Mouse (Mus musculus): ENCODE results near the gene Mcf2l. TPM values are rescaled to one million over a fixed set of nuclear protein-coding genes. Genes with fewer than 3 reads are reported as not detected.

Gene Mcf2l
- polyA plus RNA-seq, 1 experiment from 2014 or later = 8.3 TPM

GRCm38 (mm10) chr8:13037569-13037968, 164.0 kb downstream of the Mcf2l start:
- Histone ChIP-seq H3K4me3 (no peak overlapping the region), H3K27me3 (ENCODE audit: insufficient read depth, poor library complexity, severe bottlenecking) (no peaks in the 10 kb centered on the region), H3K9me3 (no peaks in the 10 kb centered on the region), H3K36me3 (no peaks in the 10 kb centered on the region), H3K4me1 (peaks cover 38% of the 10 kb centered on the region), H3K27ac (peak overlapping the region; percentile 78)
- peak; percentile 82 for DNase-seq (ENCODE audit: low spot score)
- WGBS = 24% methylated on average over 5 of the region's 5 CpGs

- Histone ChIP-seq H3K4me3 (no peak overlapping the region), H3K9me3 (no peaks in the 10 kb centered on the region), H3K27me3 (ENCODE audit: insufficient read depth, poor library complexity, severe bottlenecking) (no peaks in the 10 kb centered on the region), H3K27ac (no peak overlapping the region), H3K4me1 (peaks cover 38% of the 10 kb centered on the region), H3K36me3 (no peaks in the 10 kb centered on the region)
- DNase-seq (ENCODE audit: low spot score) = no peak
- WGBS = 78% methylated on average over 6 of the region's 6 CpGs
These were observed 165.4 kb downstream of the Mcf2l start for GRCm38 (mm10) chr8:13039054-13039453.

GRCm38 (mm10) chr8:13041459-13041858, 167.9 kb downstream of the Mcf2l start:
- Histone ChIP-seq H3K4me1 (peaks cover 28% of the 10 kb centered on the region), H3K27ac (no peak overlapping the region), H3K36me3 (no peaks in the 10 kb centered on the region), H3K9me3 (no peaks in the 10 kb centered on the region), H3K4me3 (no peak overlapping the region), H3K27me3 (ENCODE audit: insufficient read depth, poor library complexity, severe bottlenecking) (no peaks in the 10 kb centered on the region)
- no peak for DNase-seq (ENCODE audit: low spot score)
- WGBS = 89% methylated on average over 4 of the region's 4 CpGs

GRCm38 (mm10) chr8:13047652-13048051, 174.0 kb downstream of the Mcf2l start:
- no peak for DNase-seq (ENCODE audit: low spot score)
- Histone ChIP-seq H3K4me1 (no peaks in the 10 kb centered on the region), H3K4me3 (no peak overlapping the region), H3K9me3 (no peaks in the 10 kb centered on the region), H3K36me3 (no peaks in the 10 kb centered on the region), H3K27me3 (ENCODE audit: insufficient read depth, poor library complexity, severe bottlenecking) (peaks cover 6% of the 10 kb centered on the region; the same call in 1 of the 2 replicates), H3K27ac (no peak overlapping the region)
- WGBS = 66% methylated on average over 5 of the region's 5 CpGs

GRCm38 (mm10) chr8:13050550-13050949, 176.9 kb downstream of the Mcf2l start:
- Histone ChIP-seq H3K4me1 (no peaks in the 10 kb centered on the region), H3K27me3 (ENCODE audit: insufficient read depth, poor library complexity, severe bottlenecking) (peaks cover 6% of the 10 kb centered on the region; the same call in 1 of the 2 replicates)
- WGBS = 80% methylated on average over 10 of the region's 10 CpGs

GRCm38 (mm10) chr8:13057351-13057750, 183.7 kb downstream of the Mcf2l start:
- no peak for DNase-seq (ENCODE audit: low spot score)
- H3K27ac ChIP-seq = no peak overlapping the region
- 86% methylated on average over 4 of the region's 4 CpGs for WGBS
- no peaks in the 10 kb centered on the region for H3K27me3 ChIP-seq (ENCODE audit: insufficient read depth, poor library complexity, severe bottlenecking)
- no peaks in the 10 kb centered on the region for H3K4me1 ChIP-seq
- no peak overlapping the region for H3K4me3 ChIP-seq
- H3K36me3 ChIP-seq = no peaks in the 10 kb centered on the region
- H3K9me3 ChIP-seq = no peaks in the 10 kb centered on the region

More at GRCm38 (mm10) chr8:13050550-13050949, 176.9 kb downstream of the Mcf2l start:
- H3K27ac ChIP-seq = no peak overlapping the region
- no peaks in the 10 kb centered on the region for H3K36me3 ChIP-seq
- DNase-seq (ENCODE audit: low spot score) = no peak
- H3K4me3 ChIP-seq = no peak overlapping the region
- H3K9me3 ChIP-seq = no peaks in the 10 kb centered on the region

- WGBS = 71% methylated on average over 17 of the region's 17 CpGs
- Histone ChIP-seq H3K27me3 (ENCODE audit: insufficient read depth, poor library complexity, severe bottlenecking) (0 out of 2 replicates have a peak, but pooled peaks cover 4% of the 10 kb centered on the region), H3K9me3 (no peaks in the 10 kb centered on the region), H3K36me3 (no peaks in the 10 kb centered on the region), H3K27ac (no peak within 1 kb of the TSS), H3K4me3 (no peak within 1 kb of the TSS), H3K4me1 (no peaks in the 10 kb centered on the region)
- DNase-seq (ENCODE audit: low spot score) = no peak
These were observed 187.0 kb downstream of the Mcf2l start, which contains the start of gene Proz for GRCm38 (mm10) chr8:13060441-13061150. TSS of gene Proz (plus strand) at chr8:13060914.

GRCm38 (mm10) chr8:13063112-13063511, 189.5 kb downstream of the Mcf2l start:
- DNase-seq (ENCODE audit: low spot score) = no peak
- Histone ChIP-seq H3K9me3 (no peaks in the 10 kb centered on the region), H3K27me3 (ENCODE audit: insufficient read depth, poor library complexity, severe bottlenecking) (0 out of 2 replicates have a peak, but pooled peaks cover 4% of the 10 kb centered on the region), H3K4me1 (no peaks in the 10 kb centered on the region), H3K36me3 (no peaks in the 10 kb centered on the region), H3K27ac (no peak overlapping the region), H3K4me3 (no peak overlapping the region)
- 73% methylated on average over 16 of the region's 16 CpGs for WGBS

Small RNAs within 50 kb of the gene (microRNA-seq; reads per million reads assigned to microRNA genes)
- not detected for gene Gm38671

Other genes with a start within 250 kb of the Mcf2l start
- gene Tubgcp3, start 201.6 kb upstream of the Mcf2l start, polyA plus RNA-seq (2016; fragmentation: Nextera tagmentation; extraction: Ambion mirVana) = 34.0 and 35.7 TPM in 2 replicates
- 11.7 and 17.9 TPM in 2 replicates for gene Atp11a, start 116.8 kb upstream of the Mcf2l start, polyA plus RNA-seq (2016; fragmentation: Nextera tagmentation; extraction: Ambion mirVana)
- 0.07 and 1.0 TPM in 2 replicates for gene F7, start 152.2 kb downstream of the Mcf2l start, polyA plus RNA-seq (2016; fragmentation: Nextera tagmentation; extraction: Ambion mirVana)
- gene F10, start 163.5 kb downstream of the Mcf2l start, polyA plus RNA-seq (2016; fragmentation: Nextera tagmentation; extraction: Ambion mirVana) = 3.4 and 12.1 TPM in 2 replicates
- 0.38 and 1.9 TPM in 2 replicates for gene Proz, start 187.1 kb downstream of the Mcf2l start, polyA plus RNA-seq (2016; fragmentation: Nextera tagmentation; extraction: Ambion mirVana)
- gene Pcid2, start 231.7 kb downstream of the Mcf2l start, polyA plus RNA-seq (2016; fragmentation: Nextera tagmentation; extraction: Ambion mirVana) = 33.0 and 39.4 TPM in 2 replicates
- 107 and 124 TPM in 2 replicates for gene Cul4a, start 231.8 kb downstream of the Mcf2l start, polyA plus RNA-seq (2016; fragmentation: Nextera tagmentation; extraction: Ambion mirVana)